Mouse (Mus musculus): ENCODE measurements around the gene Slc3a2. TPM values are rescaled to one million over a fixed set of nuclear protein-coding genes. Genes with fewer than 3 reads are reported as not detected.
A peak's percentile ranks its signal among the peaks of the same experiment; 100 is the strongest.

Gene Slc3a2
- polyA plus RNA-seq, 1 experiment from 2014 or later: 165 TPM

DNA sequence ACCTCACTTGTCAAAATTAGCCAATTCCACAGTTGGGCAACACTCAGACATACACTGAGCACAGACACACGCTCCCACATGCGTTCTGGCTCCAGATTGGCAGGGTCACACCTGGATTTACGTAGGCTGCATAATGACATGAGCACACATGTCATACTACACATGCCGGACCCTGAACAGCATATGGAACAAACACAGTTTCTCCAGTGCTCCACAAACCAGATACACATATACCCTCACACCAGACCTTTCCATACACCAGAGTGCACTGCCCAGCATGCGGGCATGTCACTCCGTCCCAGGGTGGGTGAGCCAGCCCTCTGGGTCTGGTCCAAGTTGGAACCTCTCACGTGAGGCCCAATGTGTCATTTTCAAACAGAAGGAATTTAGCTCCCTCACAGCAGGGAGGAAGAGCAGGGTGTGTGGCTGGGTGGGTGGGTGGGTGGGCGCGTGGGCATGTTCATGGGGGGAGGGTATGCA lies 59.8 kb downstream of the Slc3a2 start, which contains the start of gene Chrm1:
Gene Chrm1 (plus strand): TSS at position 430 of the 480 bp plus-strand sequence.
- Histone ChIP-seq H3K4me2 (peak within 1 kb of the TSS; percentile 96), H3K27ac (no peak within 1 kb of the TSS), H3K4me1 (peaks cover 12% of the 10 kb centered on the region), H3K4me3 (peak within 1 kb of the TSS; percentile 51), H3K36me3 (replicated peaks) (no peaks in the 10 kb centered on the region), H3K9ac (no peak within 1 kb of the TSS), H3K9me3 (no peaks in the 10 kb centered on the region), H3K27me3 (replicated peaks) (peaks cover 2% of the 10 kb centered on the region; the same call in 1 of the 2 replicates)
- ATAC-seq (replicated peaks): no peak
- WGBS: 78% methylated on average over 9 of the region's 9 CpGs

DNA sequence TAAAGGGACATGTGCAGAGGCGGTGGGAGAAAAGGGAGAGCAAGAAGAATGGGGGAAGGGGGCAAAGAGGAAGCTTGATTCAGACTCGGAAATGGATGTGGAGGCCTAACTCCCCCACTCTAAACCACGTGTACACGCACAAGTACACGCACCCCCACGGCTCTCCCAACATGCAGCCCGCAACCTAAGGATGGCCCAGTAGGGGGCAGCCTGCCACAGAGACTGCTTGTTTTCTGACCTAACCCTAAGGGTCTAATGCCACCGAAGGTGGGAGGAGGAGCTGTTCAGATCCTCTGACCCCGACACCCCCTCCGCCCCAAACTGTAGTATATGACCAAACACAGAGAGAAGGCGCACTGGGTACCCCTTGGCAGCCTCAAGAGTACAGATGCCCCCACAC lies 60.8 kb downstream of the Slc3a2 start:
- WGBS: 3% methylated on average over 11 of the region's 11 CpGs
- Histone ChIP-seq H3K4me2 (peak overlapping the region; percentile 96), H3K36me3 (replicated peaks) (no peaks in the 10 kb centered on the region), H3K4me3 (peak overlapping the region; percentile 51), H3K27ac (0 out of 2 replicates have a peak overlapping the region, but pooled peaks have one; percentile 4), H3K9me3 (no peaks in the 10 kb centered on the region), H3K4me1 (peaks cover 12% of the 10 kb centered on the region), H3K27me3 (replicated peaks) (peaks cover 2% of the 10 kb centered on the region; the same call in 1 of the 2 replicates), H3K9ac (peak overlapping the region; percentile 70)
- peak; percentile 76 for ATAC-seq (replicated peaks)

DNA sequence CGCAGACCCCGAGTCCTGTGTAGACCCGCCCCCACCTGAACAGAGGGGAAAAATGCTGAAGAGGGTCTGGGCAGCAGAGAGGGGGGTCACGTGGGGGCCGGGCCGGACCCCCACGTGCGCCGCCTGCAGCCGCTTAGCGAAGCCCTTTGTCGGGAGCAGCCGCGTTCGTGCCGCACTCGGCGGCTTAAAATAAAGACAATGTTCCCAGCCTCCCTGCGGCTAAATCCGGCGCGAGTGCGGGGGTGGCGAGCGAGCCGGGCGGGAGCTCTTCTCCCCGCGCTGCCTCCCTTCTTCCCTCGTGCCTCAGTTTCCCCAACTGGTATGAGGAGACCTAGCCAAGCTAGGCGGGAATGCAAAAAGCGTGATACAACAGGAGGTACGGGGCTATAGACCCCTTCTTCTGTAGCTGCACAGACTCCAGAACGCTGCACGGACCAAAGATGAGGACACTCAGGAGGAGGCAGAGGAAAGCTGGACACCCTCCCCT lies 61.3 kb downstream of the Slc3a2 start:
- under 1% methylated on average over 35 of the region's 35 CpGs for WGBS
- Histone ChIP-seq H3K27me3 (replicated peaks) (peaks cover 2% of the 10 kb centered on the region; the same call in 1 of the 2 replicates), H3K27ac (peak overlapping the region; percentile 4; the same call in 1 of the 2 replicates), H3K36me3 (replicated peaks) (no peaks in the 10 kb centered on the region), H3K4me1 (peaks cover 12% of the 10 kb centered on the region), H3K4me3 (peak overlapping the region; percentile 51), H3K4me2 (peak overlapping the region; percentile 96), H3K9ac (peak overlapping the region; percentile 70), H3K9me3 (no peaks in the 10 kb centered on the region)
- peak; percentile 76 for ATAC-seq (replicated peaks)

Small RNA genes lying within 50 kb of the gene (microRNA-seq; reads per million reads assigned to microRNA genes)
- not detected for gene Mir6992

Other genes starting within 250 kb of the Slc3a2 start
- 12.1 and 13.5 TPM in 2 replicates for gene Slc22a8, start 132.1 kb downstream of the Slc3a2 start, polyA plus RNA-seq (2015; fragmentation: Nextera tagmentation; extraction: Ambion mirVana)
- gene Slc22a6, start 105.3 kb downstream of the Slc3a2 start, polyA plus RNA-seq (2015; fragmentation: Nextera tagmentation; extraction: Ambion mirVana): 15.3 and 19.7 TPM in 2 replicates
- 0.81 and 0.86 TPM in 2 replicates for gene Chrm1, start 59.6 kb downstream of the Slc3a2 start, polyA plus RNA-seq (2015; fragmentation: Nextera tagmentation; extraction: Ambion mirVana)
- gene Wdr74, start 12.5 kb upstream of the Slc3a2 start, polyA plus RNA-seq (2015; fragmentation: Nextera tagmentation; extraction: Ambion mirVana): 100.0 and 103 TPM in 2 replicates
- gene 1700092M07Rik, start 17.3 kb upstream of the Slc3a2 start, polyA plus RNA-seq (2015; fragmentation: Nextera tagmentation; extraction: Ambion mirVana): 1.5 and 1.7 TPM in 2 replicates
- 121 and 123 TPM in 2 replicates for gene Stx5a, start 18.0 kb upstream of the Slc3a2 start, polyA plus RNA-seq (2015; fragmentation: Nextera tagmentation; extraction: Ambion mirVana)
- gene Nxf1, start 33.7 kb upstream of the Slc3a2 start, polyA plus RNA-seq (2015; fragmentation: Nextera tagmentation; extraction: Ambion mirVana): 161 and 171 TPM in 2 replicates
- gene Tmem223, start 47.6 kb upstream of the Slc3a2 start, polyA plus RNA-seq (2015; fragmentation: Nextera tagmentation; extraction: Ambion mirVana): 212 and 213 TPM in 2 replicates
- 27.1 and 31.8 TPM in 2 replicates for gene Tmem179b, start 51.1 kb upstream of the Slc3a2 start, polyA plus RNA-seq (2015; fragmentation: Nextera tagmentation; extraction: Ambion mirVana)
- gene Taf6l, start 63.0 kb upstream of the Slc3a2 start, polyA plus RNA-seq (2015; fragmentation: Nextera tagmentation; extraction: Ambion mirVana): 32.6 and 34.0 TPM in 2 replicates
- 129 and 132 TPM in 2 replicates for gene Polr2g, start 75.2 kb upstream of the Slc3a2 start, polyA plus RNA-seq (2015; fragmentation: Nextera tagmentation; extraction: Ambion mirVana)
- gene Zbtb3, start 79.2 kb upstream of the Slc3a2 start, polyA plus RNA-seq (2015; fragmentation: Nextera tagmentation; extraction: Ambion mirVana): 8.4 and 8.7 TPM in 2 replicates
- gene Ttc9c, start 96.0 kb upstream of the Slc3a2 start, polyA plus RNA-seq (2015; fragmentation: Nextera tagmentation; extraction: Ambion mirVana): 59.8 and 60.4 TPM in 2 replicates
- 6.6 and 6.7 TPM in 2 replicates for gene Hnrnpul2, start 96.6 kb upstream of the Slc3a2 start, polyA plus RNA-seq (2015; fragmentation: Nextera tagmentation; extraction: Ambion mirVana)
- gene AC129217.1, start 106.4 kb upstream of the Slc3a2 start, polyA plus RNA-seq (2015; fragmentation: Nextera tagmentation; extraction: Ambion mirVana): not detected in 2 replicates
- 100 and 105 TPM in 2 replicates for gene Bscl2, start 114.1 kb upstream of the Slc3a2 start, polyA plus RNA-seq (2015; fragmentation: Nextera tagmentation; extraction: Ambion mirVana)
- gene Gng3, start 115.8 kb upstream of the Slc3a2 start, polyA plus RNA-seq (2015; fragmentation: Nextera tagmentation; extraction: Ambion mirVana): 479 and 483 TPM in 2 replicates
- 1.1 and 1.4 TPM in 2 replicates for gene Lrrn4cl, start 127.4 kb upstream of the Slc3a2 start, polyA plus RNA-seq (2015; fragmentation: Nextera tagmentation; extraction: Ambion mirVana)
- gene Ubxn1, start 148.1 kb upstream of the Slc3a2 start, polyA plus RNA-seq (2015; fragmentation: Nextera tagmentation; extraction: Ambion mirVana): 138 and 142 TPM in 2 replicates
- 61.4 and 62.7 TPM in 2 replicates for gene Uqcc3, start 157.6 kb upstream of the Slc3a2 start, polyA plus RNA-seq (2015; fragmentation: Nextera tagmentation; extraction: Ambion mirVana)
- 36.5 and 37.7 TPM in 2 replicates for gene Lbhd1, start 160.4 kb upstream of the Slc3a2 start, polyA plus RNA-seq (2015; fragmentation: Nextera tagmentation; extraction: Ambion mirVana)
- not detected in 2 replicates for gene Gm49403, start 160.6 kb upstream of the Slc3a2 start, polyA plus RNA-seq (2015; fragmentation: Nextera tagmentation; extraction: Ambion mirVana)
- gene 1810009A15Rik, start 165.5 kb upstream of the Slc3a2 start, polyA plus RNA-seq (2015; fragmentation: Nextera tagmentation; extraction: Ambion mirVana): 40.2 and 44.3 TPM in 2 replicates
- gene Gm49416, start 165.6 kb upstream of the Slc3a2 start, polyA plus RNA-seq (2015; fragmentation: Nextera tagmentation; extraction: Ambion mirVana): not detected in 2 replicates
- gene Ints5, start 169.6 kb upstream of the Slc3a2 start, polyA plus RNA-seq (2015; fragmentation: Nextera tagmentation; extraction: Ambion mirVana): 36.4 and 38.4 TPM in 2 replicates
- 88.8 and 90.7 TPM in 2 replicates for gene Ganab, start 174.7 kb upstream of the Slc3a2 start, polyA plus RNA-seq (2015; fragmentation: Nextera tagmentation; extraction: Ambion mirVana)
- gene B3gat3, start 197.0 kb upstream of the Slc3a2 start, polyA plus RNA-seq (2015; fragmentation: Nextera tagmentation; extraction: Ambion mirVana): 96.1 and 96.6 TPM in 2 replicates
- 1.9 and 2.4 TPM in 2 replicates for gene Rom1, start 206.0 kb upstream of the Slc3a2 start, polyA plus RNA-seq (2015; fragmentation: Nextera tagmentation; extraction: Ambion mirVana)
- gene Eml3, start 206.2 kb upstream of the Slc3a2 start, polyA plus RNA-seq (2015; fragmentation: Nextera tagmentation; extraction: Ambion mirVana): 10.5 and 13.4 TPM in 2 replicates
- 119 and 121 TPM in 2 replicates for gene Mta2, start 218.5 kb upstream of the Slc3a2 start, polyA plus RNA-seq (2015; fragmentation: Nextera tagmentation; extraction: Ambion mirVana)
- gene Tut1, start 230.5 kb upstream of the Slc3a2 start, polyA plus RNA-seq (2015; fragmentation: Nextera tagmentation; extraction: Ambion mirVana): 27.5 and 30.5 TPM in 2 replicates
- 287 and 295 TPM in 2 replicates for gene Eef1g, start 243.7 kb upstream of the Slc3a2 start, polyA plus RNA-seq (2015; fragmentation: Nextera tagmentation; extraction: Ambion mirVana)

Data from midbrain, embryonic 15.5 days (tissue).